Mouse (Mus musculus): ENCODE data around the gene Ccs. TPM values are rescaled to one million over a fixed set of nuclear protein-coding genes. Genes with fewer than 3 reads are reported as not detected.
A peak's percentile ranks its signal among the peaks of the same experiment; 100 is the strongest.

Gene Ccs
- 47.2 and 47.7 TPM in 2 replicates for polyA plus RNA-seq (2014; fragmentation: Nextera tagmentation; extraction: Ambion mirVana)

DNA sequence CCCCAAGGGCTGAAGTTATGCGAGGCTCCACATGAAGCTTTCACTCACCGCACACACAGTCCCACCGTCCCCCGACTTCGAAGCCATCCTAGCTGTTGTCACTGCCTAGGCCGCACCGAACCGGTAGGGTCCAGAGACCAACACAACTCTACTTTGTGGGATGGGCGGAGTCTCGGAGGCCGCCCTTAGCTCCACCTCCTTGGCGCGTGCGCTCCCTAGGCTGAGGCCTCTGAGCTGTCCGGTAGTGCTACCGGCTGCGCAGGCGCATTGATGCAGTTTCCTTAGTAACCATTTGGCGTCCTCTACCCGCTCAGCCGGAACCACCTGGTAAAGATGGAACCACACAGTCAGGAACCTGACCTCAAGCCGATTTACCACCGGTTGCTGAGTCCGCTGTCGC, at the start of gene Ccs, which contains the start of gene Ccdc87:
Gene Ccs, minus strand, starts transcription at position 184 of the 400 bp plus-strand sequence.
Gene Ccdc87, plus strand, starts transcription at position 218 of the 400 bp plus-strand sequence.
- Histone ChIP-seq H3K4me1 (ENCODE audit: insufficient read depth) (no peaks in the 10 kb centered on the region), H3K27ac (ENCODE audit: low read depth) (no peak within 1 kb of the TSS; the same call in 1 of the 2 replicates), H3K9me3 (ENCODE audit: low read depth, low read length) (no peaks in the 10 kb centered on the region), H3K27me3 (ENCODE audit: insufficient read depth, low read length) (peaks cover 20% of the 10 kb centered on the region; the same call in 1 of the 2 replicates), H3K4me3 (ENCODE audit: low read depth, low read length) (peak within 1 kb of the TSS; percentile 64), H3K4me2 (peak within 1 kb of the TSS; percentile 90), H3K9ac (peak within 1 kb of the TSS; percentile 81), H3K36me3 (ENCODE audit: insufficient read depth) (0 out of 2 replicates have a peak, but pooled peaks cover 2% of the 10 kb centered on the region)
- ATAC-seq (ENCODE audit: insufficient read depth) = peak; percentile 99
- peak; percentile 12; the same call in 1 of the 2 replicates for TF ChIP-seq CTCF (IDR thresholded peaks at IDR 0.05; ENCODE audit: low read depth)
- DNase-seq = peak; percentile 99
- WGBS = under 1% methylated on average over 25 of the region's 25 CpGs

DNA sequence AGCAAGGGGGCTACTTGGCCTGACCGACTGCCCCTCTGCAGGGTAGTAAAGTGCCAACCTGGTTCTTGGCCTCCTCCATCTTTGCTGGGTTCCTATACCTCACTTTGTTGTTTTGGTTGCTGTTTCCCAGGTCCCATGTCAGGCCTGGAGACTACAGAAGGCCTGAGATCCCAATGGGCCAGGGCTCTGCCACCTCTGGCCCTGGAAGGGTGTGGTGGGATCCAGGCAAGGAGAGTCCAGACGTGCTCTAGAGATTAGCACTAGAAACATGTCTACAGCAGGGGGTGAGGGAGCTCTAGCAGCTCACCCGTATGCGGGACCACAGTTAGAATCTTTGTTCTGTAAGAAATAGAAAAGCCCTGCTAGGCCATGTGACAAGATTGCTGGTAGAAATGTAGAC, 44.8 kb upstream of the Ccs start:
- Histone ChIP-seq H3K4me3 (ENCODE audit: low read depth, low read length) (no peak overlapping the region), H3K36me3 (ENCODE audit: insufficient read depth) (0 out of 2 replicates have a peak, but pooled peaks cover 6% of the 10 kb centered on the region), H3K9me3 (ENCODE audit: low read depth, low read length) (no peaks in the 10 kb centered on the region), H3K4me2 (no peak overlapping the region), H3K9ac (no peak overlapping the region), H3K27ac (ENCODE audit: low read depth) (no peak overlapping the region), H3K27me3 (ENCODE audit: insufficient read depth, low read length) (no peaks in the 10 kb centered on the region), H3K4me1 (ENCODE audit: insufficient read depth) (0 out of 2 replicates have a peak, but pooled peaks cover 3% of the 10 kb centered on the region)
- DNase-seq = no peak
- no peak for TF ChIP-seq CTCF (IDR thresholded peaks at IDR 0.05; ENCODE audit: low read depth)
- no peak for ATAC-seq (ENCODE audit: insufficient read depth)
- WGBS = 75% methylated on average over 4 of the region's 4 CpGs

DNA sequence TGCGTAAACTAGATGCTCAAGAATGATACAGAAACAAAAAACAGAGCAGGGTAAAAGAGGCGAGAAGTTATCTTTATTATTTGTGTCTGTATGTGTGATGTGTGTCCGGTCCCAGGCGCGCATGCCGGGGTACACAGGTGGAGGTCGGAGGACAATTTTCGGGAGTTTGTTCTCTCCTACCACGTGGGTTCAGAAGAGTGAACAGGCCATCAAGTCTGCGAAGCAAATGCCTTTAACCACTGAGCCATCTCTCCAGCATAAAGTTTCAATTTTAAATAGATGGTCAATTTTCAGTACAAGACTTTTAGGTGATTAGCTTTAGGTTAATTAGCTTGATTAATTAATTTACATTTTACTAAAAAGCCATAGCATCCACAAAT, 40.2 kb upstream of the Ccs start:
- H3K36me3 ChIP-seq (ENCODE audit: insufficient read depth) = 0 out of 2 replicates have a peak, but pooled peaks cover 6% of the 10 kb centered on the region
- peak overlapping the region; percentile 91 for H3K4me2 ChIP-seq
- H3K27ac ChIP-seq (ENCODE audit: low read depth) = no peak overlapping the region
- no peak for ATAC-seq (ENCODE audit: insufficient read depth)
- TF ChIP-seq CTCF (IDR thresholded peaks at IDR 0.05; ENCODE audit: low read depth) = no peak
- no peaks in the 10 kb centered on the region for H3K27me3 ChIP-seq (ENCODE audit: insufficient read depth, low read length)
- 0 out of 2 replicates have a peak, but pooled peaks cover 5% of the 10 kb centered on the region for H3K4me1 ChIP-seq (ENCODE audit: insufficient read depth)
- no peak for DNase-seq
- no peaks in the 10 kb centered on the region for H3K9me3 ChIP-seq (ENCODE audit: low read depth, low read length)
- peak overlapping the region; percentile 90 for H3K4me3 ChIP-seq (ENCODE audit: low read depth, low read length)
- H3K9ac ChIP-seq = peak overlapping the region; percentile 80
- WGBS = 55% methylated on average over 10 of the region's 10 CpGs

DNA sequence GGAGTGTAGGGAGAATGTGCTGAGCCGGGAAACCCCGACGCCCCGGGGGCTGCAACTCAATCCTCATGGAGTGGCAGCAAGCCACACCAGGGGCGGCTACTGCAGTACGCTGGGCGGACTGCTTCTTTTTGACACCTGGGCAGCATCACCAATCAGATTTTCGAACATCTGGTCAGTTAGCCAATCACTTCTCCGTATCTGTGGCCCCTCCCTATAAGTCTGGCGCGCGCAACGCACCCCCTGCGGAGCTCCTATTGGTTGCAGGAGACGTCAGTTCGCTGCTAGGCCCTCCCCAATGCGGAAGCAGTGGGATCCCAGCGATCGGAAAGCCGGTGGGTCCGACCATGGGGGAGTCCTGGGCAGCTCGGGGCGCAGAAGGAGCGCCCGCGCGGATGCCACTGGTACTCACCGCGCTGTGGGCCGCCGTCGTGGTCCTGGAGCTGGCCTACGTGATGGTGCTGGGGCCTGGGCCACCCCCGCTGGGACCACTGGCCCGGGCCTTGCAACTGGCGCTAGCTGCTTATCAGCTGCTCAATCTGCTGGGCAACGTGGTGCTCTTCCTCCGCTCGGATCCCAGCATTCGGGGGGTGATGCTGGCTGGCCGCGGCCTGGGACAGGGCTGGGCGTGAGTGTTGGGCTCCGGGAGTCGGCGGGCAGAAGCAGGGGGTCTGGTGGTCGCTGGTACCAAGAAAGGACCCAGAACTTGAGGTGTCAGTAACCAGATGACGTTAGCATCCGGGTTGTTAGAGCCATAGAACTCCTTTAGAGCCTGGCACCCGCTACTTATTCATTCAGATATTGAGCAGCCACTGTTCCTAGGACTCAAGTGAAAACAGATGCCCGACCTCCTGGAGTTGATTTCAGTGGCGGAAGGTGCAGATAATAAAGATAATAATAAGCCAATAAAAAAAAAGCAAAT, 39.5 kb upstream of the Ccs start, which contains the start of gene Zdhhc24:
Gene Zdhhc24, plus strand, starts transcription at position 264 of the 919 bp plus-strand sequence.
- Histone ChIP-seq H3K27ac (ENCODE audit: low read depth) (peak within 1 kb of the TSS; percentile 67), H3K27me3 (ENCODE audit: insufficient read depth, low read length) (no peaks in the 10 kb centered on the region), H3K9ac (peak within 1 kb of the TSS; percentile 80), H3K4me3 (ENCODE audit: low read depth, low read length) (peak within 1 kb of the TSS; percentile 90), H3K4me2 (peak within 1 kb of the TSS; percentile 91), H3K9me3 (ENCODE audit: low read depth, low read length) (no peaks in the 10 kb centered on the region), H3K36me3 (ENCODE audit: insufficient read depth) (0 out of 2 replicates have a peak, but pooled peaks cover 6% of the 10 kb centered on the region), H3K4me1 (ENCODE audit: insufficient read depth) (0 out of 2 replicates have a peak, but pooled peaks cover 5% of the 10 kb centered on the region)
- ATAC-seq (ENCODE audit: insufficient read depth) = peak; percentile 98
- DNase-seq = peak; percentile 98
- TF ChIP-seq CTCF (IDR thresholded peaks at IDR 0.05; ENCODE audit: low read depth) = no peak
- under 1% methylated on average over 52 of the region's 52 CpGs for WGBS

DNA sequence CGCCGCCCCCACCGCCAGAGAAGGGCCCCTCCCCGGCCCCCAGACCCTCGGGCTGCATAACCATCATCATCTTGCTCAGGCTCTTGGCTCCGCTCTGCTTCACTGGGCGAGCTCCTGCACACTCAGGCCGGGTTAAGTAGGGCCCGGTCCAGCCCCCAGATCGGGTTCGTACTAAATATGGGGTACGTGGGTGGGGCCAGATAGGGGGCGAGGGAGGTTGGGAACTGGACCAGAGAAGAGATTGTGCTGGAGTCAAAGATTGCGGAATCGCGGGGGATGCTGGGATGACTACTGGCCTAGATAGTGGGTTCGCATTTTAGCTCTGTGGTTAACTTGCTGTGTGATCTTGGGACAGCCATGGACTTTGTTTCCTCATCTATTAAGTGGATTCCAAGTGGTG, 38.7 kb upstream of the Ccs start, which contains the start of gene Actn3:
Gene Actn3, minus strand, starts transcription at position 125 of the 400 bp plus-strand sequence.
- H3K27ac ChIP-seq (ENCODE audit: low read depth) = peak within 1 kb of the TSS; percentile 67
- no peaks in the 10 kb centered on the region for H3K27me3 ChIP-seq (ENCODE audit: insufficient read depth, low read length)
- H3K4me1 ChIP-seq (ENCODE audit: insufficient read depth) = 0 out of 2 replicates have a peak, but pooled peaks cover 5% of the 10 kb centered on the region
- WGBS = 2% methylated on average over 17 of the region's 17 CpGs
- ATAC-seq (ENCODE audit: insufficient read depth) (peak; percentile 54), DNase-seq (peak; percentile 59)
- peak within 1 kb of the TSS; percentile 91 for H3K4me2 ChIP-seq
- H3K36me3 ChIP-seq (ENCODE audit: insufficient read depth) = no peaks in the 10 kb centered on the region
- no peaks in the 10 kb centered on the region for H3K9me3 ChIP-seq (ENCODE audit: low read depth, low read length)
- H3K9ac ChIP-seq = peak within 1 kb of the TSS; percentile 80
- no peak for TF ChIP-seq CTCF (IDR thresholded peaks at IDR 0.05; ENCODE audit: low read depth)
- H3K4me3 ChIP-seq (ENCODE audit: low read depth, low read length) = peak within 1 kb of the TSS; percentile 90

DNA sequence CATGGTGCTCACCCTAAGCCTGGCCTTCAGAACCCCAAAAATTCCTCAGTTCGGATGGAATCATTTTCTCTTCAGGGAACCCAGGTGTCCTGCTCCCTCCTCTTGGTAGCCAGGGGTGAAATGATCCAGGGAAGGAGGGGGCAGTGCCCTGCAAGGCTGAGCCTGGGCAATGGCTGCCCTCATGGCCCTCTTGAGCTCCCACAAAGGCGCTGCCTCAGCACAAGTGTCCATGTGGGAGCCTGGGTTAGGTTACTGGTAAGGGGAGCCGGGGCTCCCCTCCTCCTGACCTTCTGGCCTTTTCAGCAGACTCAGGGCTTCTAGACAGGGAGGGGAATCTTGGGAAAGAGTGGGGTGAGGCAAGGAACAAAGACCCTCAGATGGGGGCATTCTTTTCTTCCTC, 37.6 kb upstream of the Ccs start:
- no peak for DNase-seq
- no peaks in the 10 kb centered on the region for H3K27me3 ChIP-seq (ENCODE audit: insufficient read depth, low read length)

More for the DNA sequence above, 37.6 kb upstream of the Ccs start:
- 0 out of 2 replicates have a peak, but pooled peaks cover 5% of the 10 kb centered on the region for H3K4me1 ChIP-seq (ENCODE audit: insufficient read depth)
- WGBS = 72% methylated on average over 3 of the region's 3 CpGs
- no peak overlapping the region for H3K9ac ChIP-seq
- no peak for TF ChIP-seq CTCF (IDR thresholded peaks at IDR 0.05; ENCODE audit: low read depth)
- H3K27ac ChIP-seq (ENCODE audit: low read depth) = no peak overlapping the region
- H3K9me3 ChIP-seq (ENCODE audit: low read depth, low read length) = no peaks in the 10 kb centered on the region
- H3K4me3 ChIP-seq (ENCODE audit: low read depth, low read length) = no peak overlapping the region
- ATAC-seq (ENCODE audit: insufficient read depth) = no peak
- H3K36me3 ChIP-seq (ENCODE audit: insufficient read depth) = no peaks in the 10 kb centered on the region
- H3K4me2 ChIP-seq = no peak overlapping the region

Measured in lung, embryonic 14.5 days (tissue).